Mouse (Mus musculus) ES-Bruce4 (cell line): ENCODE results near the gene Alyref2.

Source experiments
- CTCF ChIP-seq: IDR thresholded peaks from one replicate; pipeline ENCODE4 v1.8.1; 2011; ENCODE audit warnings: low read depth, low read length
- POLR2A ChIP-seq: IDR thresholded peaks from one replicate; pipeline ENCODE4 v1.8.1; 2011; ENCODE audit warnings: low read length; ENCODE audit not compliant: insufficient read depth

GRCm38 (mm10) chr1:171513234-171513633 lies 10.0 kb downstream of the Alyref2 start:
- peak; percentile 38 for TF ChIP-seq CTCF
- no peak for TF ChIP-seq POLR2A
